Mouse (Mus musculus) B cell, adult 67 days (primary cell): Measurements from ENCODE around the gene Atp5g3. TPM values are rescaled to one million over a fixed set of nuclear protein-coding genes. Genes with fewer than 3 reads are reported as not detected.

Source experiments
- total RNA-seq, 2 experiments: library from RNA; stranded (reverse); gene quantifications; 4 replicates each; pipeline ENCODE4 v1.2.4; 2023

Gene Atp5g3
- total RNA-seq: 100 to 1,000 TPM; 179 to 188 TPM

GRCm38 (mm10) chr2:73911175-73911700 is at the start of gene Atp5g3:
Gene Atp5g3 (minus strand): TSS chr2:73911326.

GRCm38 (mm10) chr2:73892464-73893296 is 18.4 kb downstream of the Atp5g3 start, which contains the start of gene Atf2:
Gene Atf2 (minus strand): TSS chr2:73892639.

Other genes with a start within 250 kb of the Atp5g3 start
- under 1 TPM in 1 of 2 experiments, not detected in 1; 0.15 TPM for gene Chn1, start 136.0 kb downstream of the Atp5g3 start, total RNA-seq
- gene Atf2, start 18.7 kb downstream of the Atp5g3 start, total RNA-seq: 10 to 100 TPM; 70.2 to 79.9 TPM